Mouse (Mus musculus) liver, postnatal 0 days (tissue): ENCODE results near the gene Capn7. TPM values are rescaled to one million over a fixed set of nuclear protein-coding genes. Genes with fewer than 3 reads are reported as not detected.

Experiments used
- ATAC-seq: fragments of 200-750 bp; cut with Nextera tagmentation; 2 replicates; pipeline ENCODE4 v1.8.0; 2017; ENCODE audit warnings: mild to moderate bottlenecking, moderate library complexity
- DNase-seq: peaks from one replicate; pipeline ENCODE4 v3.0.0-alpha.2; 2016
- H3K27ac ChIP-seq: fragments of 300-500 bp; sonication (generic); 2 replicates; pipeline ENCODE4 v1.5.1; 2014; ENCODE audit warnings: antibody characterized with exemption, moderate library complexity, mild to moderate bottlenecking, low read depth
- H3K27me3 ChIP-seq: fragments of 300-500 bp; sonication (generic); 2 replicates; pipeline ENCODE4 v1.6.1; 2014; ENCODE audit warnings: low read length, control low read depth, mixed read lengths; ENCODE audit not compliant: insufficient read depth
- H3K36me3 ChIP-seq: fragments of 300-500 bp; sonication (generic); replicated peaks from 2 replicates; pipeline ENCODE4 v1.6.1; 2014; ENCODE audit warnings: mild to moderate bottlenecking, control low read depth, low read length, moderate library complexity, mixed read lengths; ENCODE audit not compliant: insufficient read depth
- H3K4me1 ChIP-seq: fragments of 300-500 bp; sonication (generic); 2 replicates; pipeline ENCODE4 v1.6.1; 2014; ENCODE audit warnings: antibody characterized with exemption, mild to moderate bottlenecking, control low read depth; ENCODE audit not compliant: insufficient read depth
- H3K4me2 ChIP-seq: fragments of 300-500 bp; sonication (generic); 2 replicates; pipeline ENCODE4 v1.6.1; 2014; ENCODE audit warnings: low read depth, mild to moderate bottlenecking, low read length, moderate library complexity, mixed read lengths
- H3K4me3 ChIP-seq: fragments of 300-500 bp; sonication (generic); 2 replicates; pipeline ENCODE4 v1.5.1; 2014; ENCODE audit warnings: low read depth, low read length
- H3K9ac ChIP-seq: fragments of 300-500 bp; sonication (generic); replicated peaks from 2 replicates; pipeline ENCODE4 v1.6.1; 2014; ENCODE audit warnings: mild to moderate bottlenecking, moderate library complexity
- H3K9me3 ChIP-seq: fragments of 300-500 bp; sonication (generic); 2 replicates; pipeline ENCODE4 v1.6.1; 2016; ENCODE audit warnings: mild to moderate bottlenecking, control low read depth, low read length, mixed read lengths
- CTCF ChIP-seq: sonication (generic); IDR thresholded peaks from 2 replicates; pipeline ENCODE4 v1.5.1; 2016; ENCODE audit warnings: antibody characterized with exemption, low read depth
- EP300 ChIP-seq: IDR thresholded peaks from 2 replicates; pipeline ENCODE4 v1.6.1; 2016; ENCODE audit warnings: antibody characterized with exemption, low read depth, mild to moderate bottlenecking
- WGBS: fragments of 180-500 bp; shearing (Covaris S2); extraction: QIAGEN DNeasy Blood & Tissue Kit; methylation state at CpG from one replicate; pipeline ENCODE4 v1.1.7; 2014; ENCODE audit not compliant: insufficient replicate concordance; 5-methylcytosine and 5-hydroxymethylcytosine counted together
- polyA plus RNA-seq: library from polyadenylated mRNA; unstranded; fragments of >200 nt; fragmentation: Nextera tagmentation; extraction: Ambion mirVana; gene quantifications from 2 replicates; pipeline ENCODE4 v1.2.1, GENCODE M21; 2015

Gene Capn7
- polyA plus RNA-seq, 1 experiment from 2014 or later = 12.4 TPM

GRCm38 (mm10) chr14:31322191-31322590 lies 14.2 kb upstream of the Capn7 start:
- Histone ChIP-seq H3K27me3 (no peaks in the 10 kb centered on the region), H3K9me3 (no peaks in the 10 kb centered on the region), H3K9ac (no peak overlapping the region), H3K4me1 (peaks cover 11% of the 10 kb centered on the region), H3K4me3 (no peak overlapping the region), H3K27ac (no peak overlapping the region), H3K4me2 (no peak overlapping the region), H3K36me3 (no peaks in the 10 kb centered on the region)
- DNase-seq = peak; percentile 6
- no peak for ATAC-seq
- TF ChIP-seq CTCF (no peak), EP300 (no peak)
- 86% methylated on average over 3 of the region's 3 CpGs for WGBS

- peaks cover 11% of the 10 kb centered on the region for H3K4me1 ChIP-seq
These were observed 13.2 kb upstream of the Capn7 start for GRCm38 (mm10) chr14:31323189-31323588.

GRCm38 (mm10) chr14:31323849-31324792 lies 12.3 kb upstream of the Capn7 start, which contains the start of gene Dnah1:
Gene Dnah1 (minus strand): TSS chr14:31323896.
- DNase-seq (peak; percentile 75), ATAC-seq (peak; percentile 70)
- Histone ChIP-seq H3K9me3 (no peaks in the 10 kb centered on the region), H3K27ac (peak within 1 kb of the TSS; percentile 79), H3K9ac (peak within 1 kb of the TSS; percentile 45), H3K4me3 (peak within 1 kb of the TSS; percentile 40), H3K4me1 (peaks cover 11% of the 10 kb centered on the region), H3K27me3 (no peaks in the 10 kb centered on the region), H3K36me3 (no peaks in the 10 kb centered on the region), H3K4me2 (peak within 1 kb of the TSS; percentile 81)
- TF ChIP-seq CTCF (peak; percentile 19; the same call in 1 of the 2 replicates), EP300 (no peak)
- 13% methylated on average over 28 of the region's 28 CpGs for WGBS

More at GRCm38 (mm10) chr14:31323189-31323588, 13.2 kb upstream of the Capn7 start:
- no peaks in the 10 kb centered on the region for H3K36me3 ChIP-seq
- H3K27ac ChIP-seq = peak overlapping the region; percentile 79; the same call in 1 of the 2 replicates
- H3K4me2 ChIP-seq = peak overlapping the region; percentile 81
- H3K27me3 ChIP-seq = no peaks in the 10 kb centered on the region
- no peaks in the 10 kb centered on the region for H3K9me3 ChIP-seq
- H3K9ac ChIP-seq = peak overlapping the region; percentile 45; the same call in 1 of the 2 replicates
- TF ChIP-seq EP300 (no peak), CTCF (no peak)
- H3K4me3 ChIP-seq = peak overlapping the region; percentile 40
- ATAC-seq (no peak), DNase-seq (peak; percentile 13)
- WGBS = 71% methylated on average over 4 of the region's 4 CpGs

- no peak overlapping the region for H3K9ac ChIP-seq
- H3K4me3 ChIP-seq = no peak overlapping the region
- peak; percentile 46 for DNase-seq
- no peaks in the 10 kb centered on the region for H3K36me3 ChIP-seq
- H3K9me3 ChIP-seq = no peaks in the 10 kb centered on the region
- H3K4me2 ChIP-seq = peak overlapping the region; percentile 81
- H3K27ac ChIP-seq = peak overlapping the region; percentile 79
- WGBS = 63% methylated on average over 10 of the region's 10 CpGs
- no peaks in the 10 kb centered on the region for H3K27me3 ChIP-seq
- TF ChIP-seq CTCF = peak; percentile 58
- no peak for TF ChIP-seq EP300
- H3K4me1 ChIP-seq = peaks cover 11% of the 10 kb centered on the region
- no peak for ATAC-seq
These were observed 11.6 kb upstream of the Capn7 start for GRCm38 (mm10) chr14:31324851-31325250.

- ATAC-seq = no peak
- no peak overlapping the region for H3K27ac ChIP-seq
- H3K27me3 ChIP-seq = no peaks in the 10 kb centered on the region
- peaks cover 11% of the 10 kb centered on the region for H3K4me1 ChIP-seq
- H3K4me2 ChIP-seq = no peak overlapping the region
- H3K36me3 ChIP-seq = no peaks in the 10 kb centered on the region
- 32% methylated on average over 5 of the region's 5 CpGs for WGBS
- TF ChIP-seq EP300 (no peak), CTCF (peak; percentile 59)
- H3K9ac ChIP-seq = no peak overlapping the region
- H3K4me3 ChIP-seq = no peak overlapping the region
- DNase-seq = peak; percentile 22
- no peaks in the 10 kb centered on the region for H3K9me3 ChIP-seq
These were observed 10.9 kb upstream of the Capn7 start for GRCm38 (mm10) chr14:31325551-31325950.

- DNase-seq (peak; percentile 7), ATAC-seq (no peak)
- 77% methylated on average over 7 of the region's 7 CpGs for WGBS
- no peak for TF ChIP-seq CTCF
- no peak for TF ChIP-seq EP300
- no peaks in the 10 kb centered on the region for H3K9me3 ChIP-seq
- no peak overlapping the region for H3K27ac ChIP-seq
- H3K4me2 ChIP-seq = no peak overlapping the region
- H3K4me3 ChIP-seq = no peak overlapping the region
- H3K9ac ChIP-seq = no peak overlapping the region
- H3K27me3 ChIP-seq = no peaks in the 10 kb centered on the region
- no peaks in the 10 kb centered on the region for H3K36me3 ChIP-seq
- peaks cover 11% of the 10 kb centered on the region for H3K4me1 ChIP-seq
These were observed 9.7 kb upstream of the Capn7 start for GRCm38 (mm10) chr14:31326770-31327169.
